Mouse (Mus musculus): ENCODE measurements at regions not wholly inside any gene's neighbourhood (a gene's known extent, or its start where the extent isn't known, plus 50 kb on each side); places are given as distances from the start of the nearest gene placed in this dataset.
"Not testable (repeated sequence)": the region's sequence is repeated elsewhere in the genome, so short reads cannot be mapped to it uniquely, and the experiment has no call there.

- no peak for TF ChIP-seq EP300 (IDR thresholded peaks at IDR 0.05; ENCODE audit: low read depth)
- 49% methylated on average over 4 of the region's 4 CpGs for WGBS (ENCODE audit: insufficient replicate concordance)
These were observed 754.0 kb upstream of the Slc39a10 start for GRCm38 (mm10) chr1:47646681-47647080.

GRCm38 (mm10) chr1:47606597-47606996 lies 713.9 kb upstream of the Slc39a10 start:
- Histone ChIP-seq H3K4me2 (ENCODE audit: low read depth) (no peak overlapping the region), H3K36me3 (replicated peaks; ENCODE audit: control insufficient read depth, insufficient read depth, low read depth) (no peaks in the 10 kb centered on the region), H3K9me3 (ENCODE audit: control insufficient read depth, low read length) (no peaks in the 10 kb centered on the region), H3K4me3 (ENCODE audit: insufficient read depth in 1 of 2, low read depth in 2 of 2, low read length in 2 of 2) (no peak overlapping the region), H3K27ac (no peak overlapping the region), H3K4me1 (replicated peaks; ENCODE audit: control insufficient read depth in 2 of 2, insufficient read depth in 2 of 2, low read length in 1 of 2) (no peaks in the 10 kb centered on the region), H3K27me3 (ENCODE audit: control insufficient read depth, insufficient read depth, low read length) (no peaks in the 10 kb centered on the region), H3K9ac (replicated peaks) (no peak overlapping the region)
- ATAC-seq (ENCODE audit: insufficient read depth): no peak
- WGBS (ENCODE audit: insufficient replicate concordance): 56% methylated on average over 4 of the region's 4 CpGs
- DNase-seq (ENCODE audit: low read depth in 3 of 3, low spot score in 3 of 3): no peak
- TF ChIP-seq CTCF (IDR thresholded peaks at IDR 0.05; ENCODE audit: low read depth) (no peak), EP300 (IDR thresholded peaks at IDR 0.05; ENCODE audit: low read depth) (no peak)

More at GRCm38 (mm10) chr1:47646681-47647080, 754.0 kb upstream of the Slc39a10 start:
- Histone ChIP-seq H3K9ac (replicated peaks) (no peak overlapping the region), H3K4me2 (ENCODE audit: low read depth) (no peak overlapping the region), H3K4me3 (ENCODE audit: insufficient read depth in 1 of 2, low read depth in 2 of 2, low read length in 2 of 2) (no peak overlapping the region), H3K27ac (no peak overlapping the region), H3K27me3 (ENCODE audit: control insufficient read depth, insufficient read depth, low read length) (no peaks in the 10 kb centered on the region), H3K36me3 (replicated peaks; ENCODE audit: control insufficient read depth, insufficient read depth, low read depth) (no peaks in the 10 kb centered on the region), H3K4me1 (replicated peaks; ENCODE audit: control insufficient read depth in 2 of 2, insufficient read depth in 2 of 2, low read length in 1 of 2) (no peaks in the 10 kb centered on the region), H3K9me3 (ENCODE audit: control insufficient read depth, low read length) (no peaks in the 10 kb centered on the region)
- ATAC-seq (ENCODE audit: insufficient read depth): no peak
- DNase-seq (ENCODE audit: low read depth in 3 of 3, low spot score in 3 of 3): no peak

GRCm38 (mm10) chr1:47603989-47604360 lies 711.3 kb upstream of the Slc39a10 start:
- ATAC-seq (ENCODE audit: insufficient read depth) (no peak), DNase-seq (ENCODE audit: low read depth in 3 of 3, low spot score in 3 of 3) (no peak)
- Histone ChIP-seq H3K27ac (no peak overlapping the region), H3K4me2 (ENCODE audit: low read depth) (no peak overlapping the region), H3K36me3 (replicated peaks; ENCODE audit: control insufficient read depth, insufficient read depth, low read depth) (no peaks in the 10 kb centered on the region), H3K27me3 (ENCODE audit: control insufficient read depth, insufficient read depth, low read length) (no peaks in the 10 kb centered on the region), H3K4me1 (replicated peaks; ENCODE audit: control insufficient read depth in 2 of 2, insufficient read depth in 2 of 2, low read length in 1 of 2) (no peaks in the 10 kb centered on the region), H3K9me3 (ENCODE audit: control insufficient read depth, low read length) (no peaks in the 10 kb centered on the region), H3K9ac (replicated peaks) (no peak overlapping the region), H3K4me3 (ENCODE audit: insufficient read depth in 1 of 2, low read depth in 2 of 2, low read length in 2 of 2) (no peak overlapping the region)
- WGBS (ENCODE audit: insufficient replicate concordance): 40% methylated on average over 2 of the region's 2 CpGs
- no peak for TF ChIP-seq CTCF (IDR thresholded peaks at IDR 0.05; ENCODE audit: low read depth)
- TF ChIP-seq EP300 (IDR thresholded peaks at IDR 0.05; ENCODE audit: low read depth): no peak

- H3K36me3 ChIP-seq (replicated peaks; ENCODE audit: control insufficient read depth, insufficient read depth, low read depth): no peaks in the 10 kb centered on the region
- H3K4me1 ChIP-seq (replicated peaks; ENCODE audit: control insufficient read depth in 2 of 2, insufficient read depth in 2 of 2, low read length in 1 of 2): no peaks in the 10 kb centered on the region
- 31% methylated on average over 3 of the region's 3 CpGs for WGBS (ENCODE audit: insufficient replicate concordance)
- no peak overlapping the region for H3K4me2 ChIP-seq (ENCODE audit: low read depth)
- DNase-seq (ENCODE audit: low read depth in 3 of 3, low spot score in 3 of 3) (no peak), ATAC-seq (ENCODE audit: insufficient read depth) (no peak)
- H3K27me3 ChIP-seq (ENCODE audit: control insufficient read depth, insufficient read depth, low read length): no peaks in the 10 kb centered on the region
- TF ChIP-seq EP300 (IDR thresholded peaks at IDR 0.05; ENCODE audit: low read depth) (no peak), CTCF (IDR thresholded peaks at IDR 0.05; ENCODE audit: low read depth) (no peak)
- no peak overlapping the region for H3K27ac ChIP-seq
- H3K9me3 ChIP-seq (ENCODE audit: control insufficient read depth, low read length): no peaks in the 10 kb centered on the region
- H3K9ac ChIP-seq (replicated peaks): no peak overlapping the region
- H3K4me3 ChIP-seq (ENCODE audit: insufficient read depth in 1 of 2, low read depth in 2 of 2, low read length in 2 of 2): no peak overlapping the region
These were observed 710.8 kb upstream of the Slc39a10 start for GRCm38 (mm10) chr1:47603294-47603988.

DNA sequence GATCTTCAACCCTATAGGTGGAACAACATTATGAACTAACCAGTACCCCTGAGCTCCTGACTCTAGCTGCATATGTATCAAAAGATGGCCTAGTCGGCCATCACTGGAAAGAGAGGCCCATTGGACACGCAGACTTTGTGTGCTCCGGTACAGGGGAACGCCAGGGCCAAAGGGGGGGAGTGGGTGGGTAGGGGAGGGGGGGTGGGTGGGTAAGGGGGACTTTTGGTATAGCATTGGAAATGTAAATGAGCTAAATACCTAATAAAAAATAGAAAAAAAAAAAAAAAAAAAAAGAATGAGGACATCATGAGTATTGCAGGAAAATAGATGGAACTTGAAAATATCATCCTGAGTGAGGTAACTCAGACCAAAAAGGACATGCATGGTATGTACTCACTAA lies 701.0 kb upstream of the Slc39a10 start:
- H3K27me3 ChIP-seq (ENCODE audit: control insufficient read depth, insufficient read depth, low read length); DNase-seq (ENCODE audit: low read depth in 3 of 3, low spot score in 3 of 3): not testable (repeated sequence)
- 42% methylated on average over 2 of the region's 4 CpGs for WGBS (ENCODE audit: insufficient replicate concordance)

More for the DNA sequence above, 701.0 kb upstream of the Slc39a10 start:
- not testable (repeated sequence) for H3K4me3 ChIP-seq (ENCODE audit: insufficient read depth in 1 of 2, low read depth in 2 of 2, low read length in 2 of 2); ATAC-seq (ENCODE audit: insufficient read depth); H3K27ac ChIP-seq; H3K9me3 ChIP-seq (ENCODE audit: control insufficient read depth, low read length); H3K4me2 ChIP-seq (ENCODE audit: low read depth); H3K36me3 ChIP-seq (replicated peaks; ENCODE audit: control insufficient read depth, insufficient read depth, low read depth); H3K9ac ChIP-seq (replicated peaks); H3K4me1 ChIP-seq (replicated peaks; ENCODE audit: control insufficient read depth in 2 of 2, insufficient read depth in 2 of 2, low read length in 1 of 2)

Data from liver, embryonic 14.5 days (tissue).